Mouse (Mus musculus) layer of hippocampus, adult 18-20 months (tissue): ENCODE data around the gene Dus4l. TPM values are rescaled to one million over a fixed set of nuclear protein-coding genes. Genes with fewer than 3 reads are reported as not detected.

Source experiments
- DNase-seq, 2 experiments: peaks; one replicate each; pipeline ENCODE4 v3.0.0; 2022; ENCODE audit warnings: low spot score in 2 of 2
- total RNA-seq, 2 experiments: library from RNA; stranded (reverse); gene quantifications; 2 replicates each; pipeline ENCODE4 v1.2.3; 2021

The Dus4l gene
- total RNA-seq, 2 experiments from 2014 or later: 7.9 to 13.0 TPM

DNA sequence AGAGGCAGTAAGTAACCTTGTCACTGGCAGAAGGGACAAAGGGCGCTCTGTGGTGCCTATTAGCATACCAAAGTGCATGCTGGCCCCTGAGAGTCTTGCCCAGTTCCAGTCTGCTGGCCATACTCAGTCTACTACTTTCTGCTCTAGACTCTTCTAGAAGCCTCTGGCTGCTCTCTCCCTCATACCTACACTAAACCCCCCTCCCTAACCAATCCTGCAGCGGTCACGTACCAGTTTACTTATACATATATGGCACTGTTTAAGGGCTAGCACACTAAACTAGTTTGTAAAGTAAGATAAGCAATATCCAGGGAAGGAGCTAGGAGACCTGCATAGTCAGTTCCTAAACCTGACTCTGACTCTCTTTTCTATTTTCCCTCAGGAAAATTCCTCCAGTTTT is 60.3 kb downstream of the Dus4l start:
- DNase-seq: no peak

GRCm38 (mm10) chr12:31592011-31592410 is 62.6 kb downstream of the Dus4l start:
- DNase-seq: no peak

Other genes with a start within 250 kb of the Dus4l start
- 10 to 100 TPM; 25.3 to 26.8 TPM for gene Cbll1, start 155.2 kb downstream of the Dus4l start, total RNA-seq
- 10 to 100 TPM; 11.5 to 12.0 TPM for gene Slc26a4, start 94.9 kb downstream of the Dus4l start, total RNA-seq
- 10 to 100 TPM; 37.6 to 44.9 TPM for gene Bcap29, start 20.2 kb downstream of the Dus4l start, total RNA-seq
- gene Cog5, start within 50 bp of the Dus4l start, total RNA-seq: 10 to 100 TPM; 63.6 to 64.7 TPM
- gene Gpr22, start 59.1 kb upstream of the Dus4l start, total RNA-seq: 10 to 100 TPM; 73.3 to 79.9 TPM